In the genomic region with DNA sequence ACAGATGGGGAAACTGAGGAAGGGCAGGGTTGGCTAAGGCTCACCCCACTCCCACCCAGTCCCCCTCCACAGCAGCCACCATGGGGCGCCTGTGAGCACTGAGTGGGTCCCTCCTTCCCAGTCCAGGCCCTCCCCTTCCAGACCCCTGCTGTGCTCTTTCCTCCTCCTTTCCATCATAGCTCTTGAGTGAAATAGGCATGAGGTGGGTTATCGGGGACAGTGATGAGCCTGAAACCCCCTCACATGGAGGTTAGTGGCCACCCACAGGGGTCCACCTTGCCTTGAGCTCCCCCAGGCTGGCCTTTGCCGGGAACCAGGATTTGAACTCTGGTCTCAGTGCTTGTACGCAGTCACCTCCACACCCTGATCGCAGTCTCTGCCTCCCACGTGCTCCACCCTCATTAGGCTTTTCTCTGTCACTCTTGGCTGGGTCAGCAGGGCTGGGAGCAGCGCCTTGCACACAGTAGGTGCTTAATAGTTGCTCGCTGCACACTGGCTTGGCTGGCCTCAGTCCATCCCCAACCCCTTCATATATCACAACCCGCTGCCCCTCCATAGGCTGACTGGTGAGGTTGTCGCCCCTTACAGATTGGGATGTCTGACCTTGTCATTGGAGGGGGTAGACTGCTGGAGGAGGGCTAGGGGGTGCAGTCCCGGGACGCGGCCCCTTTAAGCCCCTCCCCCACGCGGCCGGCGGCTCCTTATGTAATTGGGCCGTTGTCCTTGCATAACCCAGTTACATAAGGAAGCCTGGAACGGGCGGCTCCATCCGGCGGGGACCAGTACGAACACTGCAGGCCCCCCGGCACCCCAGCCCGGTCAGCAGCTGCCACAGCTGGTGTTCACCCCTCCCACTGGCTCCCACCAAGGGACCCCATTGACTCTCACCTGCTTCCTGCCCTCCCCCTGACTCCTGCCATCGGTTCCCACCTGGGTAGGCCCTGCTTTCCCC, we compare ENCODE assay signal across 8 mouse cellular contexts. TPM values are rescaled to one million over a fixed set of nuclear protein-coding genes. Genes with fewer than 3 reads are reported as not detected.
DNase-seq lines count a peak whose midpoint lies in the region; ATAC-seq and TF ChIP-seq lines count a peak whose summit lies in the region.

No protein-coding gene starts in this region.

- no peaks in the 10 kb centered on the region for H3K27me3 ChIP-seq in forebrain, embryonic 14.5 days (replicated peaks; ENCODE audit: control insufficient read depth, insufficient read depth, low read length)
- H3K27me3 ChIP-seq in lung, embryonic 14.5 days (ENCODE audit: insufficient read depth, low read length) = no peaks in the 10 kb centered on the region

- no peak for ATAC-seq in forebrain, embryonic 14.5 days
- ATAC-seq in lung, embryonic 14.5 days (ENCODE audit: insufficient read depth) = peak; percentile 4; the same call in 1 of the 2 replicates

- no peaks in the 10 kb centered on the region for H3K36me3 ChIP-seq in forebrain, embryonic 14.5 days (ENCODE audit: control insufficient read depth, insufficient read depth, low read length)
- H3K36me3 ChIP-seq in lung, embryonic 14.5 days (ENCODE audit: insufficient read depth) = peaks cover 20% of the 10 kb centered on the region

- H3K4me3 ChIP-seq in forebrain, embryonic 14.5 days (ENCODE audit: low read depth, low read length) = peak overlapping the region; percentile 8; the same call in 1 of the 2 replicates
- peak overlapping the region; percentile 15; the same call in 1 of the 2 replicates for H3K4me3 ChIP-seq in lung, embryonic 14.5 days (ENCODE audit: low read depth, low read length)

- intact Hi-C loops in heart, postnatal 14 days (cut with DNase I) = no loop called here

- no peaks in the 10 kb centered on the region for H3K9me3 ChIP-seq in forebrain, embryonic 14.5 days (replicated peaks; ENCODE audit: control insufficient read depth, low read length)
- H3K9me3 ChIP-seq in lung, embryonic 14.5 days (ENCODE audit: low read depth, low read length) = no peaks in the 10 kb centered on the region

- no peak overlapping the region for H3K27ac ChIP-seq in forebrain, embryonic 14.5 days (ENCODE audit: low read depth, low read length)
- peak overlapping the region; percentile 92 for H3K27ac ChIP-seq in lung, embryonic 14.5 days (ENCODE audit: low read depth)

- H3K9ac ChIP-seq in forebrain, embryonic 14.5 days (ENCODE audit: low read length) = peak overlapping the region; percentile 46; the same call in 1 of the 2 replicates
- peak overlapping the region; percentile 42 for H3K9ac ChIP-seq in lung, embryonic 14.5 days

- H3K4me2 ChIP-seq in forebrain, embryonic 14.5 days (ENCODE audit: low read length) = peak overlapping the region; percentile 36
- peak overlapping the region; percentile 48 for H3K4me2 ChIP-seq in lung, embryonic 14.5 days

- TF ChIP-seq CTCF in lung, embryonic 14.5 days (IDR thresholded peaks at IDR 0.05; ENCODE audit: low read depth) = peak; percentile 20

- DNase-seq in urinary bladder, adult 18-20 months (ENCODE audit: low spot score in 2 of 2) = peak; percentile 65 to 81
- DNase-seq in urinary bladder, adult 2 months (ENCODE audit: low spot score) = no peak
- peak; percentile 63 for DNase-seq in forebrain, embryonic 14.5 days (ENCODE audit: low spot score)
- DNase-seq in heart, postnatal 14 days = peak; percentile 93 to 95
- peak; percentile 90 to 93 for DNase-seq in kidney, postnatal 4 days
- DNase-seq in lung, embryonic 14.5 days = peak; percentile 89
- DNase-seq in ovary, postnatal 14 days (ENCODE audit: low spot score) = peak; percentile 84
- DNase-seq in T-cell, adult 2 months (ENCODE audit: low spot score) = no peak

- H3K4me1 ChIP-seq in forebrain, embryonic 14.5 days (ENCODE audit: control insufficient read depth, insufficient read depth, low read length) = peaks cover 39% of the 10 kb centered on the region
- peaks cover 51% of the 10 kb centered on the region for H3K4me1 ChIP-seq in lung, embryonic 14.5 days (ENCODE audit: insufficient read depth)

- 25% methylated on average over 26 of the region's 26 CpGs for WGBS in forebrain, embryonic 14.5 days
- WGBS in lung, embryonic 14.5 days = 26% methylated on average over 26 of the region's 26 CpGs

RNA-seq across cellular contexts. Expression of a gene that starts 20.7 kb away (rescaled TPM):
- 5.0 and 6.9 TPM in 2 replicates for polyA plus RNA-seq in urinary bladder, adult 2 months (2012; rRNA removed)
- polyA plus RNA-seq in forebrain, embryonic 14.5 days (2014; fragmentation: Nextera tagmentation; extraction: Ambion mirVana) = 1.5 and 2.0 TPM in 2 replicates
- 1 to 10 TPM; 1.9 to 2.0 TPM for total RNA-seq in heart, postnatal 14 days (2021)
- 2.8 and 3.3 TPM in 2 replicates for polyA plus RNA-seq in lung, embryonic 14.5 days (2014; fragmentation: Nextera tagmentation; extraction: Ambion mirVana)

RNA-seq across cellular contexts. Expression of a gene that starts 24.8 kb away (rescaled TPM):
- polyA plus RNA-seq in urinary bladder, adult 2 months (2012; rRNA removed) = 2.7 and 3.6 TPM in 2 replicates
- 0.65 and 0.69 TPM in 2 replicates for polyA plus RNA-seq in forebrain, embryonic 14.5 days (2014; fragmentation: Nextera tagmentation; extraction: Ambion mirVana)
- under 1 TPM; 0.65 to 0.83 TPM for total RNA-seq in heart, postnatal 14 days (2021)
- polyA plus RNA-seq in lung, embryonic 14.5 days (2014; fragmentation: Nextera tagmentation; extraction: Ambion mirVana) = 1.3 and 1.4 TPM in 2 replicates

RNA-seq across cellular contexts. Expression of a gene that starts 29.3 kb away (rescaled TPM):
- polyA plus RNA-seq in urinary bladder, adult 2 months (2012; rRNA removed) = 3.6 and 3.8 TPM in 2 replicates
- polyA plus RNA-seq in forebrain, embryonic 14.5 days (2014; fragmentation: Nextera tagmentation; extraction: Ambion mirVana) = 3.6 and 4.8 TPM in 2 replicates
- total RNA-seq in heart, postnatal 14 days (2021) = under 1 TPM; 0.51 to 0.84 TPM
- polyA plus RNA-seq in lung, embryonic 14.5 days (2014; fragmentation: Nextera tagmentation; extraction: Ambion mirVana) = 2.8 and 3.8 TPM in 2 replicates

RNA-seq across cellular contexts. Expression of a gene that starts 29.4 kb away (rescaled TPM):
- polyA plus RNA-seq in urinary bladder, adult 2 months (2012; rRNA removed) = 42.9 and 47.4 TPM in 2 replicates
- polyA plus RNA-seq in forebrain, embryonic 14.5 days (2014; fragmentation: Nextera tagmentation; extraction: Ambion mirVana) = 78.7 and 78.8 TPM in 2 replicates
- 10 to 100 TPM; 47.6 to 55.3 TPM for total RNA-seq in heart, postnatal 14 days (2021)
- 57.5 and 67.0 TPM in 2 replicates for polyA plus RNA-seq in lung, embryonic 14.5 days (2014; fragmentation: Nextera tagmentation; extraction: Ambion mirVana)

RNA-seq across cellular contexts. Expression of a gene that starts 35.3 kb away (rescaled TPM):
- polyA plus RNA-seq in urinary bladder, adult 2 months (2012; rRNA removed) = 34.1 and 34.4 TPM in 2 replicates
- polyA plus RNA-seq in forebrain, embryonic 14.5 days (2014; fragmentation: Nextera tagmentation; extraction: Ambion mirVana) = 101 and 109 TPM in 2 replicates
- total RNA-seq in heart, postnatal 14 days (2021) = 10 to 100 TPM; 30.5 to 32.7 TPM
- polyA plus RNA-seq in lung, embryonic 14.5 days (2014; fragmentation: Nextera tagmentation; extraction: Ambion mirVana) = 109 and 116 TPM in 2 replicates

Comparison
In these comparisons a context has a peak if more than half of its experiments do, and no peak if none do; other contexts are left out.
1. DNase-seq: peak in urinary bladder, adult 18-20 months (2 of 2), forebrain, embryonic 14.5 days (single experiment), heart, postnatal 14 days (2 of 2), kidney, postnatal 4 days (2 of 2), lung, embryonic 14.5 days (single experiment) and ovary, postnatal 14 days (single experiment); none in urinary bladder, adult 2 months (single experiment) and T-cell, adult 2 months (single experiment).